Mouse (Mus musculus): Measurements from ENCODE around the gene Pvr.
"Not testable (repeated sequence)": the region's sequence is repeated elsewhere in the genome, so short reads cannot be mapped to it uniquely, and the experiment has no call there.

Gene Pvr

DNA sequence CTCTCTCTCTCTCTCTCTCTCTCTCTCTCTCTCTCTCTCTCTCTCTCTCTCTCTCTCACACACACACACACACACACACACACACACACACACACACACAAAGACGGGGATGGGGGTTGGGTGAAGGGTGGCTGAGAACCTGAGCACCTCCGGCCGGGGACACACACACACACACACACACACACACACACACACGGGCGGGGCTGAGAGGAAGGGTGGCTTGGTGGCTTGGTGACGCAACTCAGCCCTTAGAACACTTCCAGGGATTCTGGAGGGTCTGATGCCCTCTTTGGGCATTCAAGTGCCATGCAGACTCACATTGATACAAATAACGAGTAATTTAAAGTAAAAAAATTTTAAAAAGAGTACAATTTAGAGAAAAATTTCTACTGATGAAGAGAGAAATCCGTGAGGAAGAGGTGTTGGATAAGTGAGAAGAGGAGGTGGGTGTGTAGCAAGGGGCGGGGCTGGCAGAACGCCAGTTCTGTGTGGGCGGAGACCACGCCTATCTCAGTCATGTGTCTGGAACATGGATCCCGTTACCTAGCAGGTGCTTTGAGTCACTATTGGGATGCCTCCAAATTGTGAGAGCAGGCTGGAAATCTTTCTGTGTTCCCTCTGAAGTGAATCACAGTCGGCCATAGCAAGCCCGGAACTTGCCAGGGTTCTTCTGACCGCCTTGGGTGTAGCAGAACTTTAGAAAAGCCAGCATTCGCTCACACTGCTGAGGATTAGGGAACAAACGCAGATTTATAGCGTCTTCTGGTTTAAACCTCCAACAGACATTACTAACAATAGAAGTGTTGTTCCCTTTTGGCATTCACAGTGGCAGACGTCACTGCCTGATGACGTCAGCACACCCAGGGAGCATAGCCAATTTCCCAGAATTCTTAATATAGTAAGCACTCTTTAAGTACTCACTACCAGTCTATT lies 12.2 kb upstream of the Pvr start:
- peak; percentile 79 for DNase-seq

DNA sequence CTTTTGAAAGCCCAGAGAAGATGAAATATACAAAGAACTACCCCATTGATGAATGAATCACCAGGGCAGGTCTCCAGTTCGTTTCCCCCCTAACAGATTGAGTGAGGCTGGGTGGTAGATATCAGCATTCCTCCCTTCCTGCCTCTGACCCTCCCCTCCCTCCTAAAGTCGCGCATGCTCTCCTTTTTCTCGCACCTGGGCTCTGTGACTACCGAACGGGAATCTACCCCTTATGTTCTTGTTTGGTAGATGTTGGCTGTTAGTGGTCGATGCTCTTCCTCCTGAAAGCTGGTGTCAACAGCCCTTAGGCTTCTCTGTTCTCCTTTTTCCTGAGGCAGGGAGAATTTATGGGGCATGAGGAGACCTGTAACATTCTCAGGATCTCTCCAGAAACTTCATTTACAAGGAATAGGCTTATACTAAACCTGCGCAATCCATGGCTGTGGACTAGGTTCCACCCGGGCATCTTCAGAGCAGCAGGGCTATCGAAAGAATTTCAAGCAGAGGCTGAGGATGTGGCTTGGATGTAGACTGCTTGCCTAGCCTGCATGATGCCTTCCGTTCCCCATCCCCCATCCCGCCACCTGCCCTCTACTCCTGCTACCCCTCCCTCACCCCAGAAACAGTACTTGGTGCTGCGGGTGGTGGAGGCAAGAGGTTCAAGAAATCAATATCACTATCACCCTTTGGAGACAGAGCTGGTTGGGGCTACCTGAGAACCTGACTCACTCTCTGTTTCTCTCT lies 11.3 kb upstream of the Pvr start:
- no peak for DNase-seq

DNA sequence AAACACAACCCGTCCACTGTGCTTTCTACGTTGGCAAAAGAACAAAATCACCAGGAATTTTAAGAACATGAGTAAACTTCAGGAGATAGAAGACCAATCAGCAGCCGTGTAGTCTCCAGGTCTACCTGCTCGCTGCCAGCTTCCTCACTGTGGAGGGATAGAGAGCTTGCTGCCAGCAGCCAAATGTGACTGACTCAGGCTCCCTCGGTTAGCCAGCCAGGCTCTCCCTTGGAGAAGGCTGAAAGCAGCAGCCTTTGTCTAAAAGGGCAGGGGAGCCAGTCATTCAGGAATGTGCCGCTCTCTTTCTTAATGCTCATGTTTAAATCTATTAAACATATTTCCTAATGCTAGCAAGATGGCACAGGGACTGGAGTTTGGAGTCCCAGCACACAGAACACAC lies 9.5 kb upstream of the Pvr start:
- not testable (repeated sequence) for DNase-seq

DNA sequence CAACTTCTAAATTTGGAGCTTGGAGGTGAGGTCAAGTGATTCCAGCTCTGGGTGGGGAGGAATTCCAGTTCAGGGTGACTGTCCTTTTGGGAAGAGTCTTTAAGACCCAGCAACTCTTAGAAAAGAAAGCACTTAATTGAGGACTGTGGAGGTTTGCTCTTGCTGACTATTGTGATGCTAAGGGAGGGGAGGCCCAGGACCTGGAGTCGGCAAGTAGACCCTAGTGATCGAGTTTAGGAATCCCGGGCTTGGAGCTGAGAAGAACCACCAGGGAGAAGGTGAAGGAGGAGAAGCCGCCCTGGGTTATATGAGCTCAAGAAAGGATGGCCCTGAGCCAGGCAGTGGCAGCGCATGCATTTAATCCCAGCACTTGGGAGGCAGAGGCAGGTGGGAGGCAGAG lies 7.5 kb upstream of the Pvr start:
- DNase-seq = no peak

DNA sequence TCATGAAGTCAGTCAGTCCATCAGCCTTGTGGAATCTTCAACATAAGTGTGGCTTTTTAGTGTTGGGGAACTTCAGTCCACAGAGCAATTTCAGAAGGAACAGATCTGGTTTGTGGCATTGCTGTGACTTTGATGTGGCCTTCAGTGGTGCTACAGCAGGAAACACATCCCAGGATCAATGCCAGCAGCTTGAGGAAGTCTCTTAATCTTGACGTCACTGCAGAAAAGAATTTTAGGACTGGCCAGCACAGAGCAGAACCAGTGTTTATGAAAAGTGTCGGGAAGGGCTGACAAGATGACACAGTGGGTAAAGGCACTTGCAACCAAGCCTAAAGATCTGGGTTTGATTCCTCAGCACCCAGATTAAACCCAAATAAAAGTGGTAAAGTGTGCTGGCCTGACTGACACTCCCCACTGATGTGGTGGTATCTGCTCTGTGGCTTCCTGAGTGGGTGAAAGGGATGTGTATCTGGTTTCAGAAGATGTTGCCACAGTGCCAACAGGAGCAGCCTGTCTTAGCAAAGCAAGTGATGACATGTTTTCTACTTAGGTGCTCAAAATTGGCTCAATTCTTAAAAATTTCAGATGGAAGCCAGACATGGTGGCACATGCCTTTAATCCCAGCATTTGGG lies 6.0 kb upstream of the Pvr start:
- DNase-seq = no peak

DNA sequence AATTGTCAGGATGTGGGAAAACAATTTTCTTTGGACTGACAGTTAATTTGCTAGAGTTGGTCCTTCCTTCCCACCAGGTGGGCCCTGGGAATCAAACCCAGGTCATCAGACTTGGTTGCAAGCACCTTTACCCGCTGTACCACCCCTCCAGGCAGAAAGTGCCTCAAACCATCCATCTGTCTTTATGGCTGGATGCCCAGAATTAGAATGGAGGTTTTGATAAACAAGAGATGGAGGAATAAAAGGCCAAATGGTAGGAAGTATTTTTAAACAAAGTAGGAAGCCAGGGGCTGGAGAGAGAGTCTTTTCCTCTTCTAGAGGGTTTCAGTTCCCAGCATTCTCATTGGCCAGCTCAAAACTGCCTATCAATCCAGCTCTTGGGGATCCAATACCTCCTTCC lies 4.4 kb upstream of the Pvr start:
- DNase-seq = no peak

DNA sequence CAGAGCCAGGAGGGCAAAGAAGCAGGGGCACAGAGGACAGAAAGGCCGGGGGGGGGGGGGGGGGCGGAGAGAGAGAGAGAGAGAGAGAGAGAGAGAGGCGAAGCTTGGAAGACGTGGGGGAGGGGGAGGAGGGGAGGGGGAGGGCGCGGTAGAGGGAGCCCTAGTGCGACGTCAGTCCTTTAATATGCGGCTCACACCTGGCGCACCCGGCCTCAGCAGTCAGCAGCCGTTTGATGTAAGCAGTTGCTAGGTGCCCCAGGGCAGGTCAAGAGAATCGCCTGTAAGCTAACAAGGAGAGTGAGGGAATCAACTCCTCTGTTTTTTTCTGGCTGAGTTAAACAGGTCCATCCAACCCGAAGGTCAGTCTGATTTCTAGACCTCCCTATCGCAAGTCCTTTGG lies 2.8 kb upstream of the Pvr start:
- DNase-seq = no peak

DNA sequence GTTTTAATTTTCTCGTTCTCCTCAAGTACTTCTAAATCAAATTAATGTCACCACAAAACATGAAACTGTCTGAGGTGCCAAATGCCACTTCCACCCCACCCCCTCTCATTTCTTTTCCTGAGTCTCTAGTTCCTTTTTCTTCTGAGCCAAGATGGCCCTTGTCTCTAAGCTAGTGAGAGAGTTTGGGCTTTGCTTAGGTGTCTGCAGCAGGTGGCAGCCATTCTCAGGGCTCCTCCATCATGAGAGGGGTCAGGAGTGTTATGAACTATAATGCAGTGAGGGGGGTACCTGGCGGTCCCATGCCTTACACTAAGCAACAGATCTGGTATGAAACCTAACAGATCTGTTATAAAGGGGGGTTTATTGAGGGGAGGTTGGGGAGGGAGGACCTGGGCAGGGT lies 2.4 kb upstream of the Pvr start:
- no peak for DNase-seq

DNA sequence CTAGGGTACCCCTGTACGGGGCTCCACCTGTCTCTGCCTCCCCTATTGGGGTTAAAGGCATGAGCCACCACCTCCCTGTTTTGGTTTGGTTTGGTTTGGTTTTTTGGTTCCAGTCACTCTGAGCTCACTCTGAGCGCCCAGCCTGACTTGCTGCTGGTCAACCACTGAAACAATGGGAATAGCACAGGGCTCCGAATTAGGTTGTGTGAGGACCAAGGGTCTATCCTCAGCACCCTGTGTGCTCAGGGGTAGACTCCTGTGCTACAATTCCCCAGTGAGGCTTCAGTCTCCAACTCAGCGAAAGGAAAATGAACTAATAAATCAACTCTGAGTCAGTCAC lies 824 bp downstream of the Pvr start:
- no peak for DNase-seq

DNA sequence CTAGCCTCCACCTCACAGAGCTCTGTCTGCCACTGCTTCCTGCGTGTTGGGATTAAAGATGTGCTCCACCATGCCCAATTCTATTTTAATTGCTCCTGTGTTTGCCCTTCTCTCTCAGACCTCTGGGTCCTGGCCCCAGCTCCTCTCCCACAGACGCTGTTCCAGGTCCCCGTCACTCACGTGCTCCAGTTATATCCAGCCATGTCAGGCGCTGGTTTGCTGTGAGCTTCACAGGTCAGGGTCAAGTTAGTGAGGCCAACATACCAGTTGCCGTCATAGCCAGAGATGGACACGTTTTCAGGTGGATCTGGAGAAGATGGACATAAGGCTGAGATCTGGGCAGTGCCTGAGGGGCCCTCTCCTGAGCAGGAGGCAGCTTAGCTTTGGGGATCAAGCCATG lies 6.4 kb downstream of the Pvr start:
- DNase-seq = no peak

DNA sequence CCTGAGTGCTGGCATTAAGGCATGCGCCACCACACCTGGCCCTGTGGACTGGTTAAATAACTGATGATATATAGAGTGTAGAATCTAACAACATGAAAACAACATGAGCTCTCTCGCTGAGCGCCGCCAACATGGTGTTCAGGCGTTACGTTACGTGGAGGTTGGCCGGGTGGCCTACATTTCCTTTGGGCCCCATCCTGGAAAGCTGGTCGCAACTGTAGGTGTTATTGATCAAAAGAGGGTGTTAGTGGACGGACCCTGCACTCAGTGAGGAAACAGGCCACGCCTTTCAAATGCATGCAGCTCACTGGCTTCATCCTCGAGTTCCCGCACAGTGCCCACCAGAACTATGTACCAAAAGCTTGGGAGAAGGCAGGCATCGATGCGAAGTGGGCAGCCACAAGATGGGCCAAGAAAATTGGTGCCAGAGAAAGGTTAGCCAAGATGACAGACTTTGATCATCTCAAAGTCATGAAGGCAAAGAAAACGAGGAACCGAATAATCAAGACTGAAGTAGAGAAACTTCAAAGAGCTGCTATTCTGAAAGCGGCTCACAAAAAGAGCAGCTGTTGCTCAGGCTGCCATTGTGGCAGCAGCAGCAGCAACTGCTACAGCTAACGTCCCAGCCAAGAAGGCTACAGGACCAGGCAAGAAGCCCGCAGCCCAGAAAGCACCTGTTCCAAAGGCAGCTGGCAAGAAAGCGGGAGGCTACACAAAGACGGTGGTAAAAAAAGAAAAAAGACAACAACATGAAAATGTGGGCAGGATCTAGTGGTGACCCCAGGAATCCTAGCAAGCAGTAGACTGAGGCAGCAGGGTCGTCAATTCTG lies 9.1 kb downstream of the Pvr start:
- no peak for DNase-seq

DNA sequence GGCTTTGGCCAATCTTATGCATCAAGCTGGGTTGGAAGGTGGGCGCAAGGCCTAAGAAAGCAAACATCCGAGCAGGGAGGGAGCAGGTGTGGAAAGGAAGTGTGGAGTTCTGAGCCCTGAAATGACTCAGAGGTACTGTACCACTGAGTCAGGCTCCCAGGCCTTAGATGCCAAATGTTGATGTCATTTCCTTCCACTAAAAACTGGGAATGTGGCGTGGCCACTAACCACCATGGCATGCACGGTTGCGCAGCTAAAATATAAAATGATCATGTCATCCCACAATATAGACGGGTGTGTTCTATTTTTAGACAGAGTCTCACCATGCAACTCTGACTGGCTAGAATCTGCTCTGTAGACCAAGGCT lies 9.7 kb downstream of the Pvr start:
- no peak for DNase-seq

DNA sequence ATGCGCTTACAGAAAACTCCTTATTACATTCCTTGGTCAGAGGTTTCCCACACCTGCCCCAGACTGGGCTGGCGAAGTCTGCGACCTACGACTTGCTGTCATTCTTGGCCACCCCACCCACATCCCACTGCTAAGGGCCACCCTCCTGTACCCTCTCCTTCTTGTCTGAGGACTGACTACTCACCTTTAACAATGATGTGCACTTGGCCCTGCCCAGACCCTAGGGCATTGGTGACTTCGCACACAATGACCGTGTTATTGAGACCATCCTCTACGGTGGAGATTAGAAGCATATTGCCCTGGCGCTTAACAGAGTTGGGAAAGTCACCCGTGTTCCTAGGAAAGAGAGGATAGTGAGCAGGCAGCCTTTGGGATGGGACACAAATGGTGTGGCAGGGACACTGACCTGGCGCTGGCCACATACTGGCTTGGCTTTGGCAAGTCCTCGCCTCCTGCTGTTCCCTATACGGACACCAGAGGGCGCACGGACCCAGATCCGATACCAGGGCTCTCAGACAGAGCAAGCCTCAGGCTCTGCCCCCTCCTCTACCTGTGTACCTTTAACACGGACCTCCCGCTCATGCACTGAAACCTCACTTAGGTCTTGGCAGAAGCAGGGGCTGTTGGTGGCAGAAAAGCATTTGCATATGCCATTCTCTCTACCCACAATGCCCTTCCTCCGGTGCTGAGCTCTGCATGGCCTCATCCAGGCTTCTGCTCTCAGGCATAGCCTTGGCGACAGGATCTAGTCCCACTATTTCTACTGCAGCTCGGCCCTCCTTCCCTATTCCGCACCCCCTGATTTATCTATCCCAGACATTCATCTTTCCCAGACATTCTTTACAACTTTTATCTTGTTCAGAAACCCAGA lies 10.3 kb downstream of the Pvr start:
- peak; percentile 74 for DNase-seq

DNA sequence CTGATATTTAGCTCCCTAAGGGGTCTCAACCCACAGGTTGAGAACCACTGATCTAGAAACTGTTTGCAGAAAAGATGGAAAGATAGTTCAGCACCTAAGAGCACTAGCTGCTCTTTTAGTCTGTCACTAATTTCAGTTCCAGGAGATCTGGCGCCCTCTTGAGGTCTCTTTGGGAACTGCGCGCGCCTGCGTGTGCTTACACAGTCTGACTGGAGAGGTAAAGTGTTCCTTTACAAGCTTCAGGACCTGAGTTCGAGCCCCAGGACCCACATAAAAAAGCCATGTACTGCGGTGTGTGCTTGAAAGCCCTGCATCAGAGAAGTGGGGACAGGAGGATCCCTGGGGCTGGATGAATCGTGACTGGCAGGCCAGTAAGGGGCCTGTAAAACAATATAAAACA lies 31.1 kb downstream of the Pvr start:
- DNase-seq = peak; percentile 45

DNA sequence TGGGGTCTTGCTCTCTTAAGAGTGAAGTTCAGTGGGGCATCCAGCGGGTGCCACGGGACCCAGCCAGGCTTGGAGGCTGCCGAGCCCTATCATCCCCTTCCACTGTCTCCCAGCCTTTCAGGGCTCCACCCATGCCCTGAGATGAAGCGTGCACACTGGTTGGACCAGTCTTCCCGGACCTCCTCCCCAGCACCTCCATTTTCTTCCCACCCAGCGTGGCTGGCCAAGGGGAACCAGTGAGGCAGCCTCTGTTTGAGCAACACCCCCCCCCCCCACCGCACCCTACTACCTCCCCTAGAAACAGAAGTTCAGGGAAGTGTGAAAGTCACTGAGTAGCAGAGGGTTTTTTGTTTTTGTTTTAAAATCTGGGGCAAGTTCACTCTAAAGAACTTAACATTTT lies 33.1 kb downstream of the Pvr start, which contains the start of gene Ceacam19:
TSS of gene Ceacam19 (minus strand) at position 117 of the 400 bp plus-strand sequence.
- no peak for DNase-seq

DNA sequence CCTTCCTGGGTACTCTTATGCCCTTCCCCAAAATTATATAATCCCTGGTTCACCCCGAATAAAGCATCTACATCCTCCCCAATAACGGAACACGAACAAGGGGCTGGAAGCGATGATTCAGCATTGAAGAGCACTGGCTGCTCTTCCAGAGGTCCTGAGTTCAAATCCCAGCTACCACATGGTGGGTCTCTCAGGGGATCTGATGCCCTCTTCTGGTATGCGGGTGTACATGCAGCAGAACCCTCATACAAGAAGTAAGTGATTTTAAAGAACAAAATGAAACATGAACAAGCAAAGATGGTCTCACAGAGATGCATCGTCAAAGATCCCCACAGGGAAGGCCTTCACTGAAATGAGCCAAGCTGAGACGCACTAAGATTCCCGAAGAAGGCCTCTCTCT lies 40.2 kb downstream of the Pvr start:
- no peak for DNase-seq

DNA sequence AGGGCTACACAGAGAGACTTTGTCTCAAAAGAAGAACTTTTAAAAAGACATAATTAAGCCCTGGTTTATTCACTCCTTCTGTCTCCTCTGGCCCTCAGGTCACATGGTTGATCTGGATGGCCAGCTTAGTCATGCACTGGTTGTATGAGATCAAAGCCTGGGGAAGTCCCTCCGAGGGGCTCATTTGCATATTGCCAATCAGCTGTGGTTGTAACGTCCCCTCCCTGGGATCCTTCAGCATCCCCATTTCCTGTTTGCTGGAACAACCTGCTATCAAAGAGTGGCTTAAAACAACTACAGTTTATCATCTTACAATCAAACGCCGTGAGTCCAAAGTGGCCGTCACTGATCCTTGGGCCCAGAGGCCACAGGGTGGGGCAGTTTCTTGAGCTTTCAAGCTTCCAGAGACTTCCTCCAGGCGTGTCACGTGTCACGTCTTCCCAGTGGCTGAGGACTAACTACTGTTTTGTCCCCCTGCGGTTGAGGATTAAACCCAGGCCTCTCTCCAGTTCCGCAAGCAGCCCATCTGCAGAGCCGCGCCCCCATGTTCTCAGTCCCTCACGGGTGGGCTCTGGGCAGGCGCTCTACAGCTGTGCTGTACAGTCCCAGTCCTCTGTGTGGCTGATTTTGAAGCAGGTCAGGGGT lies 44.1 kb downstream of the Pvr start:
- DNase-seq = no peak

DNA sequence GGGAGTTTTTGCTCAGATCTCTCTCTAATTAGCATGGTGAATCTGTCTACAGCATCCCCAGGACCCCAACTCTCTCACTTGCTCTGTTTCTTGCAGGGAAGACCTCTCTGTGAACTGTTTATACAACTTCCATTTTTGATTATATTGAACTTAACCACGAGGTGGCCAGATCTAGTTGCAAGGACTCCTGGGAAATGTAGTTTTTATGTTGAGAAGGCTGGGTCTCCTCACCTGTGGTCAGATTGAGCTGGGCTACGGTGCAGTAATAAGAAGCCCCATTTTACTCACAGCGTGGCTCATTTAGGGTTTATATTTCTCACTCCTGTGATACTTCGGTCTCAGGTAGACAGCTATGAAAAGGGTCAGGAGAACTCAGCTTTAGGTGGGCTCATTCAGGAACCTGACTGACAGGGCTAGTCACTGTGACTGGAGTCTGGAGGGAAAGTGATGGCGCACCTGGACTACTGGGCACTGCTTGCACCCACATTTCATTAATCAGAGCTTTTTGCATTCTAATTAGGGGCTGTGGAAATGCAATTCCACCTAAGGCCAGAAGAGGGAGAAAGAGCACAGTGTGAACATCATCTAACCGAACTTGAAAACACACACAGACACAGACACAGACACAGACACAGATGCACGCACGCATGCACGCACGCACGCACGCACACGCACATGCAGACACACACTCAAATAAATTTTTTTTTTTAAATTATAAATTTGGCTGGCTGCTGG lies 44.8 kb downstream of the Pvr start:
- DNase-seq = peak; percentile 23

DNA sequence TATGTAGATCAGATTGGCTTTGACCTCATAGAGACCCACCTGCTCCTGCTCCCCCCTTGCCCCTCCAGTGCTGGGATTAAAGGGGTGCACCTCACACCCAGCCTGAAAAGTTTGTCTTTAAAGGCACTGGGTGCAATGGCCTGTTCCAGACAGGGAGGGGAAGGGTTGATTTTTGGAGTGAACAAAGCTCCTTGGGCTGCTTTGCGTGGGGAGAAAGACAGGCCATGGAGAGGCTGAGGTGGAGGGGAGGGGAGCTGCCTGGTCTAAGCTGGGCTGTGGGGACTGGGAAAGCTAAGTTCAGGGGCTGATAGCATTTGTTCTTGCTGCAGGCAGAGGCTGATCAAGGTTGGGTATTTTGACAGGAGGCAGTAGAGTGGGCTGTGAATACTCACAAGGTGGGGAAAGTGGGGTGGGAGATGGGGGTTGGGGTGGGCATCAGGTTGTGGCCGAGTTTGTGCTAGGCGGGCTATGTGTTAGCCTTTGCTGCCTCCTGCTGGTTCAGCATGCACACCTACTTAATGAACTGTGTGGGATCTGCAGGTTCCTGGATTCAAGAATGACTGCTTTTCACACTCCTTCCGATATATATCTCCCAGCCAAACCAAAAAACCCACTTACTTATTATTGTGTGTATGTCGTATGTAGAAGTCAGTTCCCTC lies 48.9 kb downstream of the Pvr start:
- DNase-seq = no peak

DNA sequence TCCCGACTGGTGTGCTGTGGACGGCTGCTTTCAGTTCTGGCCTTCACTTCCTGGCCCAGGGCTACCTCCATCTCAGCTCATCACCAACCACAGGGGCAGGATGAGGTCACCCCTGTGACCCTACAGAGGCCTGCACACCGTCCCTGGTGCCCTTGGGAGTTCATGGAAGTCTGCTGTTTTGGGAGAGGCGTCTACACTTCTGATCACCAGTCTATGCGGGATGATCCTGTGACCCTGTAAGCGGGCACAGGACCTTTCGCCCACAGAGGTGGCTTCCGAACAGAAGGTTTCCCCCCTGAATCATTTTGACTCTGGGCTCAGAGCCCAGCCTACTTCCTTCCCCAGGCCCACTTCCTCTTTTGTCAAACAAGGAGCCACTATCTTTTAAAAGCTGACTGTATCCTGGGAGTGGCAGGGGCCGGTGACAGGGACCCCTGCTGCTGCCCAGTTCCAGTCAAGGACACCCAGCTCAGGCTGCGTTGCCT lies 49.8 kb downstream of the Pvr start:
- no peak for DNase-seq

Measured in right cerebral cortex, postnatal 14 days (tissue).